Mouse (Mus musculus) heart, postnatal 36 days (tissue): ENCODE measurements around the gene Prg2. TPM values are rescaled to one million over a fixed set of nuclear protein-coding genes. Genes with fewer than 3 reads are reported as not detected.

ENCODE experiments used
- DNase-seq, 2 experiments: peaks; one replicate each; pipeline ENCODE4 v3.0.0; 2021 to 2022
- intact Hi-C: fragments of 180-260 bp; cut with DNase I; formaldehyde crosslinking; loops from one replicate; pipeline ENCODE4 v1.15.1; 2025
- total RNA-seq, 2 experiments: library from RNA; stranded (reverse); gene quantifications; 2 replicates each; pipeline ENCODE4 v1.2.3; 2021

Gene Prg2
- total RNA-seq, 2 experiments from 2014 or later = not detected

DNA sequence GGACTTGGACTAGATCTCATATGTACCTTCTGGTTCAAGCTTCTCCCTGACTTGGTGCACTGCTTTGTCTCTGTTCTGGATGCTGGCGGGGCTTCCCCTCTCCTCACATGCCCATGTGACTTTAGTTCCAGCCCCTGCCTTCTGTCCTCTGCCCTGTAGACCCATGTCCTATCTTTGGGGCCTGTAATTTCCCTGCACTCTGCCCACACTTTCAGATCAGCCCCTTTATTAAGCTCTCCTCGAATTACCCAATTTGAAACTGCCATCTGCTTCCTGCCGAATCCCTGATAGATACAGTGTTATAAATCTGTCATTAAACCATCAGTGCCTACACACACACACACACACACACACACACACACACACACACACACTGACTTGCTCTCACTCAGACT is 34.3 kb downstream of the Prg2 start:
- intact Hi-C loops = no loop called here
- DNase-seq = no peak

DNA sequence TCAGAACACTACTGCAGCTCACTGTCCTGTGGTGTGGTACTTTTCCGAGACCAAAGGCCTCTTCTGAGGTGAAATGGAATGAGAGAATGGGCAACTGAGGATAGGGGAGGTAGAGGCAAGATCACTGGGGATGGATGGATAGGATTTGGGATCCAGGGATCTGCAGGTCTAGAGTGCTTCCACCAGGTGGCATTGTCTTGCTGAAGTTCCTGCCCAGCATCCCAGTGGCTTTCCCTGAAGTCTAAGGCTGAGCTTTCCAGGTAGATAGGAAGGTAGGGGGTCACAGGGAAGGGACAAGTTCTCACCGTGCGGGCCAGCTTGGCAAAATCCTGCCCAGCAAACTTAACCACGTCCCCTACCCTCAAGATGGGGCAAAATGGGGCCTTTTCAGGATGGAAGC is 41.8 kb downstream of the Prg2 start:
- no peak for DNase-seq

DNA sequence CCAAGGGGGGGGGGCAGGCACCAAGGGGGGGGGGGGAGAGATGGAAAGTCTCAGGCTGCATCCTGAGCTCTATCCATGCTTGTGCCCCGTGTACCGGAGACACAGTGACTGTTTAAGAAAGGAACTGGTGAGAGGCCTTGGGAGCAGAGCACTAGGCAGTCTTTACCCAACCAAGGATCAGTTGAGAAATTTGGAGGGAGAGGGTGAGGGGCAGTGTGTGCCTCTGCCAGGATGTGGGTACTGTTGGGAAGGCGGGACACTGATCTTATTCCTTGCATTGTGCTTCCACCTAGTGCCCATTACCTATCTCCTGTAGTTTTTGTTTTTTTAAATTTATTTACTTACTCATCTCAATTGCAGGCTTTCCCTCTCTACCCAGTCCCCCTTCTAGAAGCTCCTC is 45.9 kb downstream of the Prg2 start:
- no peak for DNase-seq
- intact Hi-C loops = no loop called here

More for the DNA sequence above, 41.8 kb downstream of the Prg2 start:
- intact Hi-C loops = loop anchor here (2.0 to 5.0 kb wide), 2 partner anchors 225 to 540 kb away; no protein-coding TSS in a partner anchor

DNA sequence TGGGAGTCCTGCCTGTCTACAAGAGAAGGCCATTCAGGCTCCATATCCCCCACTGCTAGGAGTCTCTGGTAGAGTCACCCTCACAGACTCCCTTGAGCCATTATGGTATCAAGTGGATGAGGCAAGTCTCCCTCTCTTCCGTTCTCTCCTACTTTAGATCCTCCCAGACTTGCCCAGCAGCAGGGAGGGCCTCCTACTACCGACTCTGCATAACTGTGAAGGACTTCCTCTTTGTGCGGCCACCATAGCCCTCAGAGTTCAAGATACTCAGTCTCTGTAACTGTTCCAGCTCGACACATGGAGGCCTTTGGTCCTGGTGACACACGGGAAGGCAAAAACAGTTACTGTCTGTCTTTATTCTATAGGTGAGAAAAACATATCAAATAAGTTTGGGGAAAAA is 47.0 kb downstream of the Prg2 start:
- DNase-seq = no peak
- intact Hi-C loops = no loop called here

DNA sequence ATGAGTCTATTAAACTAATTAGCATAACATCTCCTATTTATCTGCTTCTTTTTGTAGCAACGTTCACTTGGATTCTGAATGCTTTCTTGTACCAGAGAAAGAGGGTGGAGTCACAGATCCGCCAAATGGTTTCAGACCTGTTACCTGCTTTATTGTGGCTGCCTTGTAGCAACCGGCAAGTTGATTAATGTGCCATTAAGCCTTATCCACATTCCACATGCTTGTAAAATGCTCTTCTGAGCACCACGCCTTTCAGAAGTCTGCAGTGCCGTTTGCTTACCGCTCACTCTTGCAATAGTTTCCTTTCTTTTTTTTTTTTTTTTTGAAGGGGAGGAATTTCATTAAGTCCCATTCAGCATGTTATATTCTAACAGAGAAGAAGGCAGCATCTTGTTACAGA is 49.6 kb downstream of the Prg2 start:
- intact Hi-C loops = no loop called here
- no peak for DNase-seq

DNA sequence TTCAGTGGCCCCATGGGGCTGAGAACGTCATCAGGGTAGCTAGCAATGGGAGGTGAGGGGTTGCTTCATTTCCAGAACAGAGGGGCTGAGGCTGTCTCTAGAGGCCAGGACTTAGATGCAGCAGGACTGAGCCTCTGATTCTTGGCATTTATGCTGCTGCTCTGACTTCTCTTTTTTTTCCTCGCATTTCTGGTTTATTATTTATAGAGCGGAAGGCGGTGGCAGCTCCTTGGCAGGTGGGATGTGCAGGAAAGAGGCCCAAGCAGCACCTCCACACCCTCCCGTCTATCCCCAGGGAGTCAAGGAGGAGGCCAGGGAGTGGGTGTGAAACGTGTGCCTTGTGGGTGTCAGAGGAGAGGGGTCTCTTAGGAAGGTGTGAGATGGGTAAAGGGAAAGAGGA is 50.7 kb downstream of the Prg2 start:
- no peak for DNase-seq
- intact Hi-C loops = no loop called here

DNA sequence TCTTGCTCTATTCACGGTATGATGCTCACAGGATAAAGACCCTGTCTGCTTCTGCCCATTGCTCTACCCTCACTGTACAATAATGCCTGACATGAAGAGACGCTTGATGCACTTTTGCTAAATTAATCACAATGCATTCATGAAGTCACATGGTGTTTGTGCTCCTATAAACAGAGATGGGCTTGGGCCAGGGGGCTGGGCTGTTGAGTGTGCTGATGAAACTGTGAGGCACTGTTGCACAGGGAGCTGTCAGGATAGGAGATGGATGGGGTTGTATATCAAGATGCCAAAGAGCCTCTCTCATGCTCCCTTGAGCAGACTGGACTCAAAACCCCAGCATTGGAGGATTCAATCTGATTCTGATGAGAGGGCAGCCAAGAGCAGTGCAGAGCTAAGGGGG is 52.9 kb downstream of the Prg2 start:
- DNase-seq = no peak
- intact Hi-C loops = no loop called here

Other genes starting within 250 kb of the Prg2 start
- 1 to 10 TPM; 1.2 TPM for gene Ypel4, start 246.4 kb upstream of the Prg2 start, total RNA-seq
- gene Gm19426, start 236.8 kb upstream of the Prg2 start, total RNA-seq = 1 to 10 TPM; 1.1 to 1.4 TPM
- 10 to 100 TPM; 81.1 to 84.3 TPM for gene Serping1, start 205.0 kb upstream of the Prg2 start, total RNA-seq
- 10 to 100 TPM; 36.0 to 38.6 TPM for gene Ube2l6, start 181.6 kb upstream of the Prg2 start, total RNA-seq
- not detected for gene Smtnl1, start 157.8 kb upstream of the Prg2 start, total RNA-seq
- 100 to 1,000 TPM; 105 to 106 TPM for gene Timm10, start 153.5 kb upstream of the Prg2 start, total RNA-seq
- 1 to 10 TPM; 2.1 to 2.5 TPM for gene Slc43a1, start 141.6 kb upstream of the Prg2 start, total RNA-seq
- gene Rtn4rl2, start 93.8 kb upstream of the Prg2 start, total RNA-seq = 1 to 10 TPM; 2.6 to 3.2 TPM
- 100 to 1,000 TPM in 1 of 2 experiments, 10 to 100 TPM in 1; 58.7 to 102 TPM for gene Slc43a3, start 43.9 kb upstream of the Prg2 start, total RNA-seq
- gene Prg3, start 7.8 kb downstream of the Prg2 start, total RNA-seq = not detected
- 10 to 100 TPM; 40.6 to 41.6 TPM for gene Ssrp1, start 56.8 kb downstream of the Prg2 start, total RNA-seq
- under 1 TPM; 0.31 to 0.60 TPM for gene P2rx3, start 57.0 kb downstream of the Prg2 start, total RNA-seq
- 10 to 100 TPM; 61.9 to 65.9 TPM for gene Tnks1bp1, start 67.6 kb downstream of the Prg2 start, total RNA-seq
- gene Aplnr, start 155.8 kb downstream of the Prg2 start, total RNA-seq = 10 to 100 TPM; 34.0 to 60.3 TPM
- 1 to 10 TPM; 1.8 to 2.0 TPM for gene Lrrc55, start 216.7 kb downstream of the Prg2 start, total RNA-seq